Mouse (Mus musculus) lung, postnatal 0 days (tissue): Measurements from ENCODE around the gene Eml6.

Source experiments
- CTCF ChIP-seq: IDR thresholded peaks from 2 replicates; pipeline ENCODE4 v1.5.1; 2016; ENCODE audit warnings: antibody characterized with exemption, mild to moderate bottlenecking
- EP300 ChIP-seq: IDR thresholded peaks from 2 replicates; pipeline ENCODE4 v1.6.1; 2016; ENCODE audit warnings: antibody characterized with exemption, mild to moderate bottlenecking, control low read depth

DNA sequence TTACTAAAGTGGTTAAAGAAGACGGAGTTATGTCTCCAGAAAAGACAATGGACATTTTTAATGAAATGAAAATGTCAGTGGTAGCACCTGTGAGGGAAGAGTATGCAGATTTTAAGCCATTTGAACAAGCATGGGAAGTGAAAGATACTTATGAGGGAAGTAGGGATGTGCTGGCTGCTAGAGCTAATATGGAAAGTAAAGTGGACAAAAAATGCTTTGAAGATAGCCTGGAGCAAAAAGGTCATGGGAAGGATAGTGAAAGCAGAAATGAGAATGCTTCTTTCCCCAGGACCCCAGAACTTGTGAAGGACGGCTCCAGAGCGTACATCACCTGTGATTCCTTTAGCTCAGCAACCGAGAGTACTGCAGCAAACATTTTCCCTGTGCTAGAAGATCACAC lies 319.0 kb downstream of the Eml6 start:
- TF ChIP-seq CTCF = no peak
- TF ChIP-seq EP300 = no peak
